Mouse (Mus musculus) gastrocnemius, postnatal 4 days (tissue): ENCODE measurements at regions not wholly inside any gene's neighbourhood (a gene's known extent, or its start where the extent isn't known, plus 50 kb on each side); places are given as distances from the start of the nearest gene placed in this dataset.

Experiments used
- DNase-seq, 2 experiments: peaks; one replicate each; pipeline ENCODE4 v3.0.0; 2021 to 2022; ENCODE audit warnings: low spot score in 2 of 2, mixed read lengths in 2 of 2

- DNase-seq, result no peak
These were observed 253.4 kb upstream of the Hnrnpa3 start for GRCm38 (mm10) chr2:75405524-75406214.

- DNase-seq, result no peak
These were observed 252.2 kb upstream of the Hnrnpa3 start for GRCm38 (mm10) chr2:75406721-75407455.

- DNase-seq, result no peak
These were observed 251.5 kb upstream of the Hnrnpa3 start for GRCm38 (mm10) chr2:75407560-75407959.

GRCm38 (mm10) chr2:75408016-75408415 lies 251.0 kb upstream of the Hnrnpa3 start:
- DNase-seq, result no peak

GRCm38 (mm10) chr2:75409806-75410205 lies 249.3 kb upstream of the Hnrnpa3 start:
- DNase-seq, result no peak

GRCm38 (mm10) chr2:75412735-75413134 lies 246.3 kb upstream of the Hnrnpa3 start:
- no peak for DNase-seq

- DNase-seq, result no peak
These were observed 240.4 kb upstream of the Hnrnpa3 start for GRCm38 (mm10) chr2:75418689-75419088.

GRCm38 (mm10) chr2:75419142-75419541 lies 239.9 kb upstream of the Hnrnpa3 start:
- no peak for DNase-seq

GRCm38 (mm10) chr2:75422798-75423685 lies 236.0 kb upstream of the Hnrnpa3 start:
- no peak for DNase-seq

- no peak for DNase-seq
These were observed 235.2 kb upstream of the Hnrnpa3 start for GRCm38 (mm10) chr2:75423872-75424271.

- DNase-seq, result no peak
These were observed 234.7 kb upstream of the Hnrnpa3 start for GRCm38 (mm10) chr2:75424363-75424762.

GRCm38 (mm10) chr2:75424911-75425310 lies 234.2 kb upstream of the Hnrnpa3 start:
- no peak for DNase-seq

GRCm38 (mm10) chr2:75425384-75425783 lies 233.7 kb upstream of the Hnrnpa3 start:
- DNase-seq, result no peak

- DNase-seq, result no peak
These were observed 233.3 kb upstream of the Hnrnpa3 start for GRCm38 (mm10) chr2:75425791-75426190.

- no peak for DNase-seq
These were observed 231.1 kb upstream of the Hnrnpa3 start for GRCm38 (mm10) chr2:75427936-75428458.

- no peak for DNase-seq
These were observed 228.7 kb upstream of the Hnrnpa3 start for GRCm38 (mm10) chr2:75430161-75430940.

GRCm38 (mm10) chr2:75431981-75432380 lies 227.1 kb upstream of the Hnrnpa3 start:
- no peak for DNase-seq

GRCm38 (mm10) chr2:75434521-75434920 lies 224.5 kb upstream of the Hnrnpa3 start:
- no peak for DNase-seq

GRCm38 (mm10) chr2:75439522-75440230 lies 219.4 kb upstream of the Hnrnpa3 start:
- no peak for DNase-seq

GRCm38 (mm10) chr2:75442632-75443031 lies 216.4 kb upstream of the Hnrnpa3 start:
- DNase-seq, result no peak
